9 mouse cellular contexts compared by ENCODE assay signal in genomic region chr8:119887130-119887529, GRCm38 (mm10). TPM values are rescaled to one million over a fixed set of nuclear protein-coding genes. Genes with fewer than 3 reads are reported as not detected.
DNase-seq lines count a peak whose midpoint lies in the region; ATAC-seq and TF ChIP-seq lines count a peak whose summit lies in the region.
"Had no signal": no experiment of that assay in that cellular context is flagged by ENCODE, and none has a peak within 500 bp of the region (broad histone marks: within the 10 kb centered on the region; RNA-seq: fewer than 3 reads in every experiment).

No protein-coding gene starts in this region.

- no peak for ATAC-seq in forebrain, postnatal 0 days
- no peak; the same call in 1 of the 2 replicates for ATAC-seq in forebrain, embryonic 15.5 days (replicated peaks)
- no peak for ATAC-seq in midbrain, embryonic 14.5 days (ENCODE audit: low FRiP score, low TSS enrichment)
- no peak for ATAC-seq in midbrain, embryonic 13.5 days
- 0 out of 2 replicates have a peak, but pooled peaks have one; percentile 36 for ATAC-seq in neutrophil, adult 5-6 weeks (ENCODE audit: extremely low read depth, insufficient number of reproducible peaks, low FRiP score, poor library complexity, severe bottlenecking)

- DNase-seq in forebrain, postnatal 0 days, result peak; percentile 34
- DNase-seq in midbrain, embryonic 14.5 days, result peak; percentile 15
- DNase-seq in adrenal gland, postnatal 10 days, result peak; percentile 75
- peak; percentile 76 for DNase-seq in kidney, postnatal 10 days
- DNase-seq in MN1 (ENCODE audit: low spot score), result no peak

- H3K4me1 ChIP-seq in forebrain, postnatal 0 days (ENCODE audit: insufficient read depth), result no peaks in the 10 kb centered on the region
- peaks cover 13% of the 10 kb centered on the region for H3K4me1 ChIP-seq in forebrain, embryonic 15.5 days
- H3K4me1 ChIP-seq in midbrain, embryonic 14.5 days (ENCODE audit: control insufficient read depth, insufficient read depth, low read length), result no peaks in the 10 kb centered on the region
- H3K4me1 ChIP-seq in midbrain, embryonic 13.5 days (replicated peaks), result peaks cover 13% of the 10 kb centered on the region

- no peaks in the 10 kb centered on the region for H3K36me3 ChIP-seq in forebrain, postnatal 0 days (ENCODE audit: insufficient read depth)
- H3K36me3 ChIP-seq in forebrain, embryonic 15.5 days, result no peaks in the 10 kb centered on the region
- H3K36me3 ChIP-seq in midbrain, embryonic 14.5 days (ENCODE audit: control insufficient read depth, insufficient read depth, low read length), result no peaks in the 10 kb centered on the region
- no peaks in the 10 kb centered on the region for H3K36me3 ChIP-seq in midbrain, embryonic 13.5 days
- H3K36me3 ChIP-seq: neural tube, embryonic 12.5 days had no signal

- no peaks in the 10 kb centered on the region for H3K27me3 ChIP-seq in forebrain, postnatal 0 days (ENCODE audit: insufficient read depth, low read length)
- H3K27me3 ChIP-seq in forebrain, embryonic 15.5 days, result no peaks in the 10 kb centered on the region
- H3K27me3 ChIP-seq in midbrain, embryonic 14.5 days (ENCODE audit: control insufficient read depth, insufficient read depth, low read length), result no peaks in the 10 kb centered on the region
- H3K27me3 ChIP-seq in midbrain, embryonic 13.5 days, result no peaks in the 10 kb centered on the region
- H3K27me3 ChIP-seq: neural tube, embryonic 12.5 days had no signal

- 79% methylated on average over 3 of the region's 3 CpGs for WGBS in forebrain, postnatal 0 days
- WGBS in forebrain, embryonic 15.5 days, result 82% methylated on average over 3 of the region's 3 CpGs
- 96% methylated on average over 3 of the region's 3 CpGs for WGBS in midbrain, embryonic 14.5 days
- WGBS in midbrain, embryonic 13.5 days, result 95% methylated on average over 3 of the region's 3 CpGs

- H3K4me2 ChIP-seq in forebrain, postnatal 0 days (ENCODE audit: low read depth), result no peak overlapping the region
- H3K4me2 ChIP-seq in forebrain, embryonic 15.5 days (replicated peaks), result no peak overlapping the region
- H3K4me2 ChIP-seq in midbrain, embryonic 14.5 days (ENCODE audit: low read length), result no peak overlapping the region
- H3K4me2 ChIP-seq in midbrain, embryonic 13.5 days (replicated peaks), result no peak overlapping the region
- H3K4me2 ChIP-seq: neural tube, embryonic 12.5 days had no signal

- no peaks in the 10 kb centered on the region for H3K9me3 ChIP-seq in forebrain, postnatal 0 days (ENCODE audit: low read length)
- H3K9me3 ChIP-seq in forebrain, embryonic 15.5 days, result no peaks in the 10 kb centered on the region
- H3K9me3 ChIP-seq in midbrain, embryonic 14.5 days (ENCODE audit: control insufficient read depth, low read length), result no peaks in the 10 kb centered on the region
- no peaks in the 10 kb centered on the region for H3K9me3 ChIP-seq in midbrain, embryonic 13.5 days
- H3K9me3 ChIP-seq: neural tube, embryonic 12.5 days had no signal

- H3K4me3 ChIP-seq in forebrain, postnatal 0 days (ENCODE audit: low read depth, low read length), result no peak overlapping the region
- no peak overlapping the region for H3K4me3 ChIP-seq in forebrain, embryonic 15.5 days
- no peak overlapping the region for H3K4me3 ChIP-seq in midbrain, embryonic 14.5 days (replicated peaks; ENCODE audit: low read depth, low read length)
- no peak overlapping the region for H3K4me3 ChIP-seq in midbrain, embryonic 13.5 days (replicated peaks)
- H3K4me3 ChIP-seq: neural tube, embryonic 12.5 days had no signal

- H3K27ac ChIP-seq in forebrain, postnatal 0 days (ENCODE audit: low read depth, low read length), result no peak overlapping the region
- no peak overlapping the region for H3K27ac ChIP-seq in forebrain, embryonic 15.5 days (replicated peaks)
- H3K27ac ChIP-seq in midbrain, embryonic 14.5 days (replicated peaks; ENCODE audit: low read depth, low read length), result no peak overlapping the region
- H3K27ac ChIP-seq in midbrain, embryonic 13.5 days, result no peak overlapping the region
- H3K27ac ChIP-seq: neural tube, embryonic 12.5 days had no signal

- peak; percentile 71 for TF ChIP-seq CTCF in forebrain, postnatal 0 days (IDR thresholded peaks at IDR 0.05; ENCODE audit: low read depth)

- H3K9ac ChIP-seq in forebrain, postnatal 0 days, result no peak overlapping the region
- no peak overlapping the region for H3K9ac ChIP-seq in forebrain, embryonic 15.5 days (replicated peaks)
- no peak overlapping the region for H3K9ac ChIP-seq in midbrain, embryonic 14.5 days (replicated peaks; ENCODE audit: low read length)
- no peak overlapping the region for H3K9ac ChIP-seq in midbrain, embryonic 13.5 days (replicated peaks)
- H3K9ac ChIP-seq: neural tube, embryonic 12.5 days had no signal

RNA-seq across cellular contexts. Expression of gene Usp10, which starts 23.0 kb away (rescaled TPM):
- 68.1 and 77.3 TPM in 2 replicates for total RNA-seq in forebrain, postnatal 0 days (2014; rRNA removed)
- polyA plus RNA-seq in forebrain, postnatal 0 days (2015; fragmentation: Nextera tagmentation; extraction: Ambion mirVana), result 89.6 and 106 TPM in 2 replicates
- 143 and 149 TPM in 2 replicates for polyA plus RNA-seq in forebrain, embryonic 15.5 days (2015; fragmentation: Nextera tagmentation; extraction: Ambion mirVana)
- 94.2 and 106 TPM in 2 replicates for polyA plus RNA-seq in midbrain, embryonic 14.5 days (2014; fragmentation: Nextera tagmentation; extraction: Ambion mirVana)
- 130 and 137 TPM in 2 replicates for polyA plus RNA-seq in midbrain, embryonic 13.5 days (2015; fragmentation: Nextera tagmentation; extraction: Ambion mirVana)
- 100 to 1,000 TPM in 1 of 2 experiments, 10 to 100 TPM in 1; 92.2 to 106 TPM for total RNA-seq in adrenal gland, postnatal 10 days (2021)
- 35.3 and 44.2 TPM in 2 replicates for total RNA-seq in neutrophil, adult 5-6 weeks (2017)

RNA-seq across cellular contexts. Expression of gene Gm20388, which starts 23.5 kb away (rescaled TPM):
- total RNA-seq in forebrain, postnatal 0 days (2014; rRNA removed), result 43.2 and 51.3 TPM in 2 replicates
- polyA plus RNA-seq in forebrain, postnatal 0 days (2015; fragmentation: Nextera tagmentation; extraction: Ambion mirVana), result not detected in 2 replicates
- not detected in 2 replicates for polyA plus RNA-seq in forebrain, embryonic 15.5 days (2015; fragmentation: Nextera tagmentation; extraction: Ambion mirVana)
- polyA plus RNA-seq in midbrain, embryonic 14.5 days (2014; fragmentation: Nextera tagmentation; extraction: Ambion mirVana), result 4.1 and 4.7 TPM in 2 replicates
- 4.4 and 10.3 TPM in 2 replicates for polyA plus RNA-seq in midbrain, embryonic 13.5 days (2015; fragmentation: Nextera tagmentation; extraction: Ambion mirVana)
- total RNA-seq in adrenal gland, postnatal 10 days (2021), result 1 to 10 TPM; 1.9 to 2.0 TPM
- 9.9 and 10.8 TPM in 2 replicates for total RNA-seq in neutrophil, adult 5-6 weeks (2017)
- polyA plus RNA-seq: neural tube, embryonic 12.5 days had no signal

RNA-seq across cellular contexts. Expression of gene Klhl36, which starts 25.1 kb away (rescaled TPM):
- total RNA-seq in forebrain, postnatal 0 days (2014; rRNA removed), result 18.7 and 23.0 TPM in 2 replicates
- polyA plus RNA-seq in forebrain, postnatal 0 days (2015; fragmentation: Nextera tagmentation; extraction: Ambion mirVana), result 18.0 and 20.3 TPM in 2 replicates
- polyA plus RNA-seq in forebrain, embryonic 15.5 days (2015; fragmentation: Nextera tagmentation; extraction: Ambion mirVana), result 15.3 and 15.4 TPM in 2 replicates
- polyA plus RNA-seq in midbrain, embryonic 14.5 days (2014; fragmentation: Nextera tagmentation; extraction: Ambion mirVana), result 14.0 and 18.1 TPM in 2 replicates
- 12.7 and 13.0 TPM in 2 replicates for polyA plus RNA-seq in midbrain, embryonic 13.5 days (2015; fragmentation: Nextera tagmentation; extraction: Ambion mirVana)
- total RNA-seq in adrenal gland, postnatal 10 days (2021), result 10 to 100 TPM in 1 of 2 experiments, 1 to 10 TPM in 1; 7.3 to 11.2 TPM
- total RNA-seq in neutrophil, adult 5-6 weeks (2017), result 10.0 and 14.7 TPM in 2 replicates

RNA-seq across cellular contexts. Expression of gene Cotl1, which starts 46.8 kb away (rescaled TPM):
- 177 and 224 TPM in 2 replicates for total RNA-seq in forebrain, postnatal 0 days (2014; rRNA removed)
- 134 and 156 TPM in 2 replicates for polyA plus RNA-seq in forebrain, postnatal 0 days (2015; fragmentation: Nextera tagmentation; extraction: Ambion mirVana)
- 127 and 138 TPM in 2 replicates for polyA plus RNA-seq in forebrain, embryonic 15.5 days (2015; fragmentation: Nextera tagmentation; extraction: Ambion mirVana)
- 291 and 381 TPM in 2 replicates for polyA plus RNA-seq in midbrain, embryonic 14.5 days (2014; fragmentation: Nextera tagmentation; extraction: Ambion mirVana)
- 79.8 and 105 TPM in 2 replicates for polyA plus RNA-seq in midbrain, embryonic 13.5 days (2015; fragmentation: Nextera tagmentation; extraction: Ambion mirVana)
- 10 to 100 TPM; 68.0 to 77.5 TPM for total RNA-seq in adrenal gland, postnatal 10 days (2021)
- total RNA-seq in neutrophil, adult 5-6 weeks (2017), result 348 and 428 TPM in 2 replicates
